Mouse (Mus musculus): ENCODE measurements around the gene Grifin.
A peak's percentile ranks its signal among the peaks of the same experiment; 100 is the strongest.

The Grifin gene

DNA sequence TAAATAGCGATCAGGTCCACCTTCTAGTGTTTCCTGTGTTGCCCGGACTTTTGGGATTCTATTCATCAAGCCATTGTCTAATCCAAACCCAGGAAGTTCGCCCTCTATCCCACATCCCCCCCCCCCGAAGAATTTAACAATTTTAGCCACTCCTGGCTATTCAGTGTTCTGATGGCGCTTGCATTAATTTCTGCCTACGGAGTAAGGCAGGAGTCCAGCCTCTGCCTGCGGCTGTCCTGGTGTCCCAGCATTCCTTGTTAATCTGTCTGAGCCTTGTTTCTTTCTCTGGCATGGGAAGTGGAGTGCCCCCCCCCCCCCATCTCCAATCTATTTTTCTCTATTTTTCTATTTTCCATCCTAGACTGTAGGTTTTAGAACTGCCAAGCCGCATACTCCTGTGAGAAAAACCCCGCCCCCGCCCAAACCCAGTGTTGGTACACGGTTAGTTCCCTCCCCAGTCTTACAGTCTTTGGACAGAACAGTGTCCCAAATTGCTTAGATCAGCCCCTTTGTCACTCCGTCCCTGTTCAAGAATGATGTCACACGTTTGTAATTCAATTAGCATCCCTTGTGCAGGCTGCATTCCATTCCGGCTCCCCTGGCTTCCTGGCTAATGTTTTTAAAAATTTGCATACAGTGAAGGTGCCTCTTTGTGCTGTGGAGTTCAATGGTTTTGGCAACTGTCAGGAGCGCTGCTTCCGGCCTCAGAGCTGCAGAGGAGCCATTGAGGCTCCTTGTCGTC, 15.4 kb downstream of the Grifin start:
- no peak for DNase-seq (ENCODE audit: low spot score in 2 of 2)

DNA sequence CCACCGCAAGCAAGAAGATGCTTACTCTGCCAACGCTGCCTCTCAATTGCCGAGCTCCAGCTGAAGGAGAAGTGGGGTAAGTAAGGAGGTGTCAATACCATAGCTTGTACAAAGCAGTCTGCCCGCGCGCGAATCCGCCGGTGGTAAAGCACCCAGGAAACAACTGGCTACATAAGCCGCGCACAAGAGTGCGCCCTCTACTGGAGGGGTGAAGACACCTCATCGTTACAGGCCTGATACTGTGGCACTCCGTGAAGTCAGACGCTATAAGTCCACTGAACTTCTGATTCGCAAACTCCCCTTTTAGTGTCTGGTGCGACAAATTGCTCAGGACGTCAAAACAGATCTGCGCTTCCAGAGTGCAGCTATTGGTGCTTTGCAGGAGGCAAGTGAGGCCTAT, 18.5 kb downstream of the Grifin start:
- no peak for DNase-seq (ENCODE audit: low spot score in 2 of 2)

DNA sequence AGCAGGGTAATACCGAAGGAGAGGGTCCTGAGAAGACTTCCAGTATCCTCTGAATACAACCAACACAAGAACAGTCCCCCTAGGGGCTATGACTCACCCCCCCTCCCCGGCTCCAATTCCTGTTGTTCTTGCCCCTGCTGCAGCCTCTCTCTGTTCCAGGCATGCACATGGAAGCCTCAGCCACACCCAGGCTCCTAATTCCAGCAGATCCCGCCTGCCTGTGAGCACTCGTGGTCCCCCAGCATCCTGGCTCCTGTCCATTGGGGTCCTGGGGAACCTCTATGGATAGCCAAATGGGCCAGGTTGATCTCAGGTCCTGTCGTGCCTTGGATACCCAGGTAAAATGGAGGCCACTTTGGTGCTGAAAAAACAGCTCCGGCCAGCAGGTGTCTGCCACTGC, 19.2 kb downstream of the Grifin start:
- no peak for DNase-seq (ENCODE audit: low spot score in 2 of 2)

DNA sequence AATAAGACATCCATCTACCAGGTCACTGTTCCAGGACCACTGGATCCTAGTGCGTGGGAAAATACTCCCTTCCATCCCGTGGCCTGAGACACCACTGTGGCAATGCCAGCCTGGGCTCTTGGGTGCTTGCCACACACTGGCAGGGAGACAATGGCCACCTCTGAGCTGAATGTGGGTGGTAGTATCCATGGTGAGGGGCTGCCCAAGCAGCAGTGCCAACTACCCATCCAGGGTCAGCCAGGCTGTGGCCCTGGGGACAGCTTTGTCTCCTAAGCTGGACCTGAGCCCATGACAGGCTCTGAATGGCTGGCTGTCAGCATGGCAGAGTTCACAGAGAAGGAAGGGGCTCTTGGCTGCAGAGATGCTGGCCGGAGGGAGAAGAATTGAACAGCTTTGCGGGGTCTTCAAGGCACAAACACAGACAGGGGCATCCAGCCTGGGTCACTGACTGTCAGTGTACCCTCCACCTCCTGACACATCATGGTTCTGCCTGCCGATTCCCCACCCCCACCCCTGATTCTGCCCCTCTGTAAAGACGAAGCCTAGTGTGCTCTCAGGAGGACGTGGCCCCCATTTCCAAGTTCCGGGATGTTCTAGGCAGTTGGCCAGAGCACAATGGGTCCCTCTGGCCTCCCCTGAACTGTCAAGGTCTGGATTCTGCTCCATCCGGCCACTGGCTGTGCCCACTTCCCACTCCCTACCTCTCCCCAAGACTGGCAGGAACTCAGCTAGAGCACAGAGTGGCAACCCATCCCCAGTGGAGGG, 21.9 kb downstream of the Grifin start:
- DNase-seq (ENCODE audit: low spot score in 2 of 2), result peak; percentile 41 to 46

DNA sequence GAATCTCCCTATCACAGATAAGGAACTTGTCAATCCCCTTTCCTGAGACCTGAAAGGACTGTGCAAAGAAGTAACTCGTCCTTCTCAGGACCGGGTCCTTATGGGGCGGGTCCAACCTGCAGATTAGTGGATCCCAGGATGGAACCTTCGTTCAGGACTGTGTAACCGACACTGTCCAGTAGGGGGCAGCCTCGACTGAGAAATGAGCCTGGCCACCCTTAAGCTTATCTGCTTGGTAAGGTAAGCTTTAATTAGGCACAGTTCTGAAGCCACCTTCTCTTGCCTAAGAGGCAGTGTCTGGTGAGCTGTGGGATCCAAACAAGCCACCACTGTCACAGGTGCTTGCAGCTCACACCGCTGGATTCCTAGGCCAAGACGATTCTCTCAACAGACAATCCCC, 24.8 kb downstream of the Grifin start:
- peak; percentile 72 to 85 for DNase-seq (ENCODE audit: low spot score in 2 of 2)

DNA sequence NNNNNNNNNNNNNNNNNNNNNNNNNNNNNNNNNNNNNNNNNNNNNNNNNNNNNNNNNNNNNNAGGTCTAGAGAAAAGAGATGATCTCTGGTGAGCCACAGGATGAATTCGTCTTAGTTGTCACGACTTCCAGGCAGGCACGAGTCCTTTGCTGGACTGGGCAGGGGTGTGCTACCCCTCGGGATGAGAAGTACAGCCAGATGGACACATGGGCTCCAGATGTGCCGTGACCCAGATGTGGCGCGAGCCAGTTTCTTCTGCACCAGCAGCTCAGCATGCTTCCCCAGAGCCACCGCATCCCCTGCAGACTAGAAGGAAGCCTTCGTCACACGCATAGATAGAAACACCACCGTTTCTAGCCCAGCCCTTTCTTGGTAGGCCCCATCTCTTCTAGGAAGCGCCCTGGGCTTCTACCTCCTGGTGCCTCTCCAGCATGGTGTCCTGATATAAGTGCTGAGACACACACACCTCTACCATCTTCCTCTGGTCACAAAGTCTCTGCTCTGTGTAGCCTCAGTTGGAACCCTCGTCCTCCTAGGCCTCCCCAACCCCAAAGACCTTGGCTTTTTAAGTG, 26.7 kb downstream of the Grifin start:
- no peak for DNase-seq (ENCODE audit: low spot score in 2 of 2)

DNA sequence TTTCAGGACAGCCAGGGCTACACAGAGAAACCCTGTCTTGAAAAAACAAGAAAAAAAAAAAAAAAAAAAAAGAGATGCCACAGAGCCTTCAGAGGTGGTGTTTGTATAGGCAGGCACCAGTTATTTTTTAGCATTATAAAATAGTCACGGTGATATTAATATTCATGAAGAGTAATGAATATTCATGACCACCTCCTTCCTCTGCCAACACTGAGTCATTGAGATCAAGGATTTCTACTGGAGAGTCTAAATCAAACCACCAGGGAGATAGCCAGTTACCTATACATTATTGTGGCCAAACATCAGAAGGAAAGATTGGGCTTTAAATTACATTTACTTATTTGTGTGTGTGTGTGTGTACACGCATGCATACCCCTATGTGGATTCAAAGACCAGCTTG, 38.1 kb downstream of the Grifin start:
- DNase-seq (ENCODE audit: low spot score in 2 of 2), result no peak

DNA sequence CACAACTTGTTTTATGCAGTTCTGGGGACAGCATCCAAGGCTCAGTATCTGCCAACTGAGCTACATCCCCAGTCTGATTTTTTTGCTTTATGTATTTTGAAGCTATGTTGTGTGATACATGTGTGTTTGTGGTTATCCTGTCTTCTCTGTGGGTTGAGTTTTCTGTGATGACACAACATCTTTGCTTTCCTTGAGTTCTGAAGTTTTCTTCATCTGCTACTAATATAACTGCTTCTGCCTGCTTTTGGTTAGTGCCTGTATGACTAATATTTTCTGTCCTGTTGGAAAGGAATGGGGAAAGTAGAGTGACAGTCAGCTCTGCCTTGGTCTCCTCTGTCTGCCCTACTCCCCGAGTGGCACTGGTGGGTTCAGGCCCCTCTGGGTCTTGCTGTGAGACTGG, 43.7 kb downstream of the Grifin start:
- no peak for DNase-seq (ENCODE audit: low spot score in 2 of 2)

DNA sequence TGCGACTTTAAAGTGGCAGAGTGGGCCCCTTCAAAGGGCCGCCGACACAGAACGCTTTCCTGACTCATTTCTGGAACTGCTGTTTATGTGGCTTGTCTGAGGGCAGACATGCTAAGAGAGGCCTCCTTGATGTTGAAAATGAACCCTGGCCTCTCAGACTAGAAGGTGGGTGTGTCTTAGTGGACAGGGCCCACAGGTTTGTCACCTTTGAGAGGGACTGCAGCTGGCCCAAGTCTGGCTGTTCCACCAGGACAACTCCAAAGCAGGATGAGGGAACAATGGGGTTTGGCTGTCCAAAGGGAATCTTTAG, 47.0 kb downstream of the Grifin start:
- DNase-seq (ENCODE audit: low spot score in 2 of 2), result no peak

DNA sequence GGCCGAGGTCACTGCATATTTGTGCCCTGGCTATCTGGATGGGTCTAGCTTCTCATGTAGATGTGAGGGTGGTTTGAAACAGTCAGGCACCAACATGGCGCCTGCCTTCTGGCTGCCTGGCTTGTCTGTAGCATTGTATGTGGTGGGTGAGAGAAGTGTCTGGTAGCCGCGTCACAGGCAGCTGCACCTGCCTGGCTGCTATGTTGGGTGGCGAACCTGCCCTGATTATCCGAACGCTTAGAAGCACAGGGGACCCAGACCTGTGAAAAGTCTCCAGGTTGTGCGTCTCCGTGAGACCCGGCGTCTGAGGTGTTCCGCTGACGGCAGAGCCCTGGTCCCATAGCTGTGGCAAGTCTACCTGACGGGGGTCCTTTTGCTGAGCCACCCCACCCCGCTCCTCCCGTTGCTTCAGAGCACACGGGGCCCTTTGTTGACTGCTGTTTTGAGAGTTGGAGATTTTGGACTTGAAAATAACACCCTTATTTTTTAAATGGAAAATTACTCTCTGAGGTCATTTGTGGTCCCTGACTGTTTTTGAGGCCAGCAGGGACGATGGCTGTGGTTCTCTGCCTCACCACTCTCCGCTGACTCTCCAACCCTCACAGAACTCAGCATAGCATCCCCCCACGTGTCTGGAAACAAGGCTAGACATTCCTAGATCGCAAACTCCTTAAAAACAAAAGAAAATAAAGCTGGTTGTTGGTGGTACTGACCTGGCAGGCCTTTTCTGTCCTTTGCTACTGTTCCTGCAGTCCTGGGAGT, 47.5 kb downstream of the Grifin start:
- no peak for DNase-seq (ENCODE audit: low spot score in 2 of 2)

DNA sequence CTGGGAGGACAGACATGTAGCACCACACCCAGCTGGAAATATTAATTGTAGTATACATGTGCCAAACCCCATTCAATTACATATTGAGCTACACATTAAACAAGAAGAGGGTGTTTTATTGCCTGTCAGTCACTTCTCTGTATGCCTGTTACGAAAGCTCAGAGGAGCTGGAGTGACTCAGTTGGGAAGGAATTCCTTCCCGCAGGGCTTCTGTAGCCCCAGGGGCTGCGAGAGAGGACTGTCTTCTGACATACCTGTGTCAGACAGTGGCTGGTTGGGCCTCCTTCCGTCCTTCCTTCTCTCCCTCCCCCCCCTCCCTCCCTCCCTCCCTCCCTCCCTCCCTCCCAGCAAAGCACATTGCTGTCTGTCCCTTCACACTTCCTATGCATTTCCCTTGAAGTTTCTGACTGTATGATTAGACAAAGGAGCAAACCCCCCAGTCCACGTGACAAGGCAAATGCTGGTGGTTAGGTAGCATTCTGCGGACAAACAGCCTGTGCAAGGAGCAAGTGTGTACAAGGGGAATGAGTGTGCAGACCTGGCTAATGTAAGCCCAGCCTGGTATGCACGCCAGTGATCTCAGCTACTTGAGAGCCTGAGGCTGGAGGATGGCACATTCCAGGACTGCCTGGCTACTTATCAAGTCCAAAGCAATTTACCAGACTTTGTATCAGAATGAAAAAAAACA, 49.9 kb downstream of the Grifin start:
- DNase-seq (ENCODE audit: low spot score in 2 of 2), result no peak

DNA sequence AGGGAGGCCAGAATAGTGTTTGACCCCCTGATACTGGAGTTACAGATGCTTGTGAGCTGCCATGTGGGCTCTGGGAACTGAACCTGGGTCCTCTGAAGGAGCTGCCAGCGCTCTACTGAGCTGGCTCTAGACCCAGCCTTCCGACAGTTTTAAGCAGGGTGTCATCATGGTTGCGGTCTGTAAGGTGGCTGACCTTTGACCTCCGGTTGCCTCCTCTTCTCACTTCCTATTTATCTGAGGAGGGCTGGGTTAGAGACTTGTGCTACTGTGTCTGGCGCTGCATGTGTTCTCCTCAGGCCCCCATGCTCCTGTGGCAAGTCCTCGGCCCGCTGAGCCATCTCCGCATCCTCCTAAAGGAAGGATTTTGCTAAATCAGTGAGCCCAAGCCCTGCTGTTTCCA, 51.0 kb downstream of the Grifin start:
- DNase-seq (ENCODE audit: low spot score in 2 of 2), result no peak
